Mouse (Mus musculus): ENCODE results near the gene Icmt. TPM values are rescaled to one million over a fixed set of nuclear protein-coding genes. Genes with fewer than 3 reads are reported as not detected.

The Icmt gene
- polyA plus RNA-seq, 1 experiment from 2014 or later: 27.6 TPM

GRCm38 (mm10) chr4:152266236-152266895 is 30.7 kb upstream of the Icmt start:
- no peak overlapping the region for H3K27ac ChIP-seq (replicated peaks)
- no peak overlapping the region for H3K4me3 ChIP-seq
- WGBS: 68% methylated on average over 10 of the region's 10 CpGs
- peaks cover 10% of the 10 kb centered on the region for H3K27me3 ChIP-seq (ENCODE audit: low read depth, poor library complexity, severe bottlenecking)
- no peak for DNase-seq (ENCODE audit: low spot score)
- no peaks in the 10 kb centered on the region for H3K9me3 ChIP-seq (replicated peaks)
- H3K36me3 ChIP-seq: peaks cover 18% of the 10 kb centered on the region
- peaks cover 58% of the 10 kb centered on the region for H3K4me1 ChIP-seq

GRCm38 (mm10) chr4:152267748-152268369 is 29.2 kb upstream of the Icmt start:
- no peak overlapping the region for H3K27ac ChIP-seq (replicated peaks)
- H3K36me3 ChIP-seq: peaks cover 15% of the 10 kb centered on the region
- DNase-seq (ENCODE audit: low spot score): no peak
- no peaks in the 10 kb centered on the region for H3K9me3 ChIP-seq (replicated peaks)
- peaks cover 56% of the 10 kb centered on the region for H3K4me1 ChIP-seq
- WGBS: 80% methylated on average over 13 of the region's 13 CpGs
- H3K27me3 ChIP-seq (ENCODE audit: low read depth, poor library complexity, severe bottlenecking): peaks cover 25% of the 10 kb centered on the region
- no peak overlapping the region for H3K4me3 ChIP-seq

- no peak overlapping the region for H3K4me3 ChIP-seq
- peaks cover 60% of the 10 kb centered on the region for H3K4me1 ChIP-seq
- H3K27me3 ChIP-seq (ENCODE audit: low read depth, poor library complexity, severe bottlenecking): peaks cover 46% of the 10 kb centered on the region
These were observed 27.1 kb upstream of the Icmt start for GRCm38 (mm10) chr4:152269967-152270366.

GRCm38 (mm10) chr4:152270599-152270998 is 26.4 kb upstream of the Icmt start:
- Histone ChIP-seq H3K4me1 (peaks cover 66% of the 10 kb centered on the region), H3K9me3 (replicated peaks) (no peaks in the 10 kb centered on the region), H3K36me3 (peaks cover 11% of the 10 kb centered on the region), H3K4me3 (no peak overlapping the region), H3K27me3 (ENCODE audit: low read depth, poor library complexity, severe bottlenecking) (peaks cover 52% of the 10 kb centered on the region), H3K27ac (replicated peaks) (no peak overlapping the region)
- 80% methylated on average over 9 of the region's 9 CpGs for WGBS
- DNase-seq (ENCODE audit: low spot score): no peak

More at GRCm38 (mm10) chr4:152269967-152270366, 27.1 kb upstream of the Icmt start:
- peaks cover 11% of the 10 kb centered on the region for H3K36me3 ChIP-seq
- no peaks in the 10 kb centered on the region for H3K9me3 ChIP-seq (replicated peaks)
- H3K27ac ChIP-seq (replicated peaks): no peak overlapping the region
- DNase-seq (ENCODE audit: low spot score): no peak
- 88% methylated on average over 13 of the region's 13 CpGs for WGBS

- Histone ChIP-seq H3K4me1 (peaks cover 66% of the 10 kb centered on the region), H3K9me3 (replicated peaks) (no peaks in the 10 kb centered on the region), H3K27ac (replicated peaks) (no peak overlapping the region; the same call in 1 of the 2 replicates), H3K27me3 (ENCODE audit: low read depth, poor library complexity, severe bottlenecking) (peaks cover 60% of the 10 kb centered on the region), H3K4me3 (no peak overlapping the region), H3K36me3 (peaks cover 11% of the 10 kb centered on the region)
- WGBS: 89% methylated on average over 11 of the region's 11 CpGs
- no peak for DNase-seq (ENCODE audit: low spot score)
These were observed 25.7 kb upstream of the Icmt start for GRCm38 (mm10) chr4:152271334-152271733.

- peaks cover 11% of the 10 kb centered on the region for H3K36me3 ChIP-seq
- H3K4me3 ChIP-seq: no peak overlapping the region
- no peak for DNase-seq (ENCODE audit: low spot score)
- peaks cover 66% of the 10 kb centered on the region for H3K27me3 ChIP-seq (ENCODE audit: low read depth, poor library complexity, severe bottlenecking)
- WGBS: 72% methylated on average over 7 of the region's 7 CpGs
- 0 out of 2 replicates have a peak overlapping the region, but pooled peaks have one; percentile 10 for H3K27ac ChIP-seq (replicated peaks)
- peaks cover 72% of the 10 kb centered on the region for H3K4me1 ChIP-seq
- H3K9me3 ChIP-seq (replicated peaks): no peaks in the 10 kb centered on the region
These were observed 25.0 kb upstream of the Icmt start for GRCm38 (mm10) chr4:152272006-152272405.

GRCm38 (mm10) chr4:152272449-152273049 is 24.5 kb upstream of the Icmt start:
- no peak overlapping the region for H3K4me3 ChIP-seq
- peaks cover 72% of the 10 kb centered on the region for H3K27me3 ChIP-seq (ENCODE audit: low read depth, poor library complexity, severe bottlenecking)
- H3K9me3 ChIP-seq (replicated peaks): no peaks in the 10 kb centered on the region
- peak overlapping the region; percentile 82 for H3K27ac ChIP-seq (replicated peaks)
- 27% methylated on average over 9 of the region's 9 CpGs for WGBS
- peak; percentile 47 for DNase-seq (ENCODE audit: low spot score)
- H3K36me3 ChIP-seq: peaks cover 11% of the 10 kb centered on the region
- peaks cover 70% of the 10 kb centered on the region for H3K4me1 ChIP-seq

GRCm38 (mm10) chr4:152273191-152273590 is 23.8 kb upstream of the Icmt start:
- Histone ChIP-seq H3K27me3 (ENCODE audit: low read depth, poor library complexity, severe bottlenecking) (peaks cover 72% of the 10 kb centered on the region), H3K36me3 (peaks cover 5% of the 10 kb centered on the region), H3K4me3 (peak overlapping the region; percentile 64), H3K27ac (replicated peaks) (peak overlapping the region; percentile 82), H3K9me3 (replicated peaks) (no peaks in the 10 kb centered on the region), H3K4me1 (peaks cover 70% of the 10 kb centered on the region)
- 27% methylated on average over 3 of the region's 3 CpGs for WGBS
- no peak for DNase-seq (ENCODE audit: low spot score)

- WGBS: under 1% methylated on average over 47 of the region's 48 CpGs
- H3K4me3 ChIP-seq: peak within 1 kb of the TSS; percentile 64
- peak; percentile 77 for DNase-seq (ENCODE audit: low spot score)
- peak within 1 kb of the TSS; percentile 82 for H3K27ac ChIP-seq (replicated peaks)
- 0 out of 2 replicates have a peak, but pooled peaks cover 3% of the 10 kb centered on the region for H3K36me3 ChIP-seq
- no peaks in the 10 kb centered on the region for H3K9me3 ChIP-seq (replicated peaks)
- peaks cover 66% of the 10 kb centered on the region for H3K4me1 ChIP-seq
- peaks cover 75% of the 10 kb centered on the region for H3K27me3 ChIP-seq (ENCODE audit: low read depth, poor library complexity, severe bottlenecking)
These were observed 23.3 kb upstream of the Icmt start, which contains the start of gene Gpr153 for GRCm38 (mm10) chr4:152273621-152274236. Gene Gpr153 (plus strand): TSS chr4:152274232.

GRCm38 (mm10) chr4:152274681-152275131 is 22.3 kb upstream of the Icmt start:
- Histone ChIP-seq H3K9me3 (replicated peaks) (no peaks in the 10 kb centered on the region), H3K4me1 (peaks cover 59% of the 10 kb centered on the region), H3K27me3 (ENCODE audit: low read depth, poor library complexity, severe bottlenecking) (peaks cover 85% of the 10 kb centered on the region), H3K27ac (replicated peaks) (peak overlapping the region; percentile 82), H3K4me3 (peak overlapping the region; percentile 64), H3K36me3 (peaks cover 5% of the 10 kb centered on the region)
- WGBS: 2% methylated on average over 20 of the region's 20 CpGs
- DNase-seq (ENCODE audit: low spot score): peak; percentile 61

GRCm38 (mm10) chr4:152276389-152277347 is 20.4 kb upstream of the Icmt start:
- WGBS: 57% methylated on average over 10 of the region's 10 CpGs
- Histone ChIP-seq H3K4me3 (no peak overlapping the region), H3K27ac (replicated peaks) (no peak overlapping the region; the same call in 1 of the 2 replicates), H3K9me3 (replicated peaks) (no peaks in the 10 kb centered on the region), H3K4me1 (peaks cover 59% of the 10 kb centered on the region), H3K36me3 (peaks cover 12% of the 10 kb centered on the region), H3K27me3 (ENCODE audit: low read depth, poor library complexity, severe bottlenecking) (peaks cover 91% of the 10 kb centered on the region)
- peak; percentile 65 for DNase-seq (ENCODE audit: low spot score)
